Mouse (Mus musculus) embryonic facial prominence, embryonic 12.5 days (tissue): Measurements from ENCODE around the gene Capn12. TPM values are rescaled to one million over a fixed set of nuclear protein-coding genes. Genes with fewer than 3 reads are reported as not detected.
"Not testable (repeated sequence)": the region's sequence is repeated elsewhere in the genome, so short reads cannot be mapped to it uniquely, and the experiment has no call there.

Source experiments
- ATAC-seq: fragments of 200-750 bp; cut with Nextera tagmentation; 2 replicates; pipeline ENCODE4 v1.8.0; 2017; ENCODE audit not compliant: insufficient number of reproducible peaks, insufficient read depth, low FRiP score, low TSS enrichment
- H3K27ac ChIP-seq: fragments of 300-500 bp; sonication (generic); 2 replicates; pipeline ENCODE4 v1.5.1; 2016; ENCODE audit warnings: mild to moderate bottlenecking
- H3K27me3 ChIP-seq: fragments of 300-500 bp; sonication (generic); 2 replicates; pipeline ENCODE4 v1.6.1; 2016; ENCODE audit warnings: mild to moderate bottlenecking, moderate library complexity
- H3K36me3 ChIP-seq: fragments of 300-500 bp; sonication (generic); 2 replicates; pipeline ENCODE4 v1.6.1; 2016; ENCODE audit warnings: mild to moderate bottlenecking
- H3K4me1 ChIP-seq: fragments of 300-500 bp; sonication (generic); 2 replicates; pipeline ENCODE4 v1.6.1; 2016
- H3K4me2 ChIP-seq: fragments of 300-500 bp; sonication (generic); replicated peaks from 2 replicates; pipeline ENCODE4 v1.6.1; 2016; ENCODE audit warnings: mild to moderate bottlenecking, moderate library complexity
- H3K4me3 ChIP-seq: fragments of 300-500 bp; sonication (generic); 2 replicates; pipeline ENCODE4 v1.5.1; 2016; ENCODE audit warnings: mild to moderate bottlenecking
- H3K9ac ChIP-seq: fragments of 300-500 bp; sonication (generic); 2 replicates; pipeline ENCODE4 v1.6.1; 2016; ENCODE audit warnings: mild to moderate bottlenecking, moderate library complexity
- H3K9me3 ChIP-seq: fragments of 300-500 bp; sonication (generic); 2 replicates; pipeline ENCODE4 v1.6.1; 2016; ENCODE audit warnings: mild to moderate bottlenecking, moderate library complexity
- WGBS: fragments of 180-500 bp; shearing (Covaris S2); methylation state at CpG from one replicate; pipeline ENCODE4 v1.1.7; 2016; 5-methylcytosine and 5-hydroxymethylcytosine counted together
- polyA plus RNA-seq: library from polyadenylated mRNA; unstranded; fragments of >200 nt; fragmentation: Nextera tagmentation; extraction: Ambion mirVana; gene quantifications from 2 replicates; pipeline ENCODE4 v1.2.1, GENCODE M21; 2016

The Capn12 gene
- polyA plus RNA-seq, 1 experiment from 2014 or later: 0.26 TPM

- Histone ChIP-seq H3K4me1 (peaks cover 2% of the 10 kb centered on the region; the same call in 1 of the 2 replicates), H3K4me3 (no peak overlapping the region), H3K27me3 (no peaks in the 10 kb centered on the region), H3K9me3 (no peaks in the 10 kb centered on the region), H3K27ac (no peak overlapping the region), H3K36me3 (no peaks in the 10 kb centered on the region), H3K9ac (no peak overlapping the region), H3K4me2 (no peak overlapping the region)
- WGBS: 77% methylated on average over 7 of the region's 7 CpGs
- no peak for ATAC-seq
Measured at GRCm38 (mm10) chr7:28879606-28880005, 1.6 kb upstream of the Capn12 start.

GRCm38 (mm10) chr7:28880554-28880953, 668 bp upstream of the Capn12 start:
- 56% methylated on average over 10 of the region's 10 CpGs for WGBS
- Histone ChIP-seq H3K36me3 (no peaks in the 10 kb centered on the region), H3K4me1 (peaks cover 2% of the 10 kb centered on the region; the same call in 1 of the 2 replicates)

GRCm38 (mm10) chr7:28883039-28883438, 1.8 kb downstream of the Capn12 start:
- Histone ChIP-seq H3K9ac (no peak overlapping the region), H3K36me3 (no peaks in the 10 kb centered on the region), H3K4me3 (no peak overlapping the region), H3K4me2 (no peak overlapping the region), H3K4me1 (peaks cover 2% of the 10 kb centered on the region; the same call in 1 of the 2 replicates), H3K27me3 (peaks cover 10% of the 10 kb centered on the region), H3K27ac (no peak overlapping the region), H3K9me3 (no peaks in the 10 kb centered on the region)
- no peak for ATAC-seq
- 79% methylated on average over 11 of the region's 11 CpGs for WGBS

More at GRCm38 (mm10) chr7:28880554-28880953, 668 bp upstream of the Capn12 start:
- Histone ChIP-seq H3K27ac (no peak overlapping the region), H3K4me3 (no peak overlapping the region), H3K9me3 (no peaks in the 10 kb centered on the region), H3K9ac (no peak overlapping the region), H3K27me3 (no peaks in the 10 kb centered on the region), H3K4me2 (no peak overlapping the region)
- ATAC-seq: no peak

GRCm38 (mm10) chr7:28883704-28884103, 2.5 kb downstream of the Capn12 start:
- H3K9me3 ChIP-seq, H3K4me1 ChIP-seq, ATAC-seq, H3K9ac ChIP-seq, H3K4me3 ChIP-seq, H3K27ac ChIP-seq, H3K36me3 ChIP-seq, H3K4me2 ChIP-seq: not testable (repeated sequence)
- peaks cover 17% of the 10 kb centered on the region for H3K27me3 ChIP-seq
- WGBS: 89% methylated on average over 4 of the region's 4 CpGs

GRCm38 (mm10) chr7:28886486-28886885, 5.3 kb downstream of the Capn12 start:
- Histone ChIP-seq H3K27me3 (peaks cover 33% of the 10 kb centered on the region), H3K9me3 (no peaks in the 10 kb centered on the region), H3K4me3 (no peak overlapping the region), H3K4me1 (peaks cover 7% of the 10 kb centered on the region; the same call in 1 of the 2 replicates), H3K4me2 (no peak overlapping the region), H3K9ac (no peak overlapping the region), H3K36me3 (0 out of 2 replicates have a peak, but pooled peaks cover 8% of the 10 kb centered on the region), H3K27ac (no peak overlapping the region)
- 24% methylated on average over 14 of the region's 14 CpGs for WGBS
- ATAC-seq: no peak

GRCm38 (mm10) chr7:28888701-28889161, 7.5 kb downstream of the Capn12 start:
- Histone ChIP-seq H3K27ac (no peak overlapping the region), H3K4me3 (peak overlapping the region; percentile 40), H3K4me2 (peak overlapping the region; percentile 64), H3K9ac (peak overlapping the region; percentile 42), H3K4me1 (peaks cover 6% of the 10 kb centered on the region; the same call in 1 of the 2 replicates), H3K36me3 (peaks cover 27% of the 10 kb centered on the region), H3K9me3 (no peaks in the 10 kb centered on the region), H3K27me3 (peaks cover 33% of the 10 kb centered on the region)
- WGBS: 2% methylated on average over 27 of the region's 27 CpGs
- ATAC-seq: no peak

- Histone ChIP-seq H3K4me2 (no peak overlapping the region), H3K27me3 (peaks cover 28% of the 10 kb centered on the region), H3K36me3 (peaks cover 66% of the 10 kb centered on the region), H3K27ac (no peak overlapping the region), H3K4me1 (peaks cover 6% of the 10 kb centered on the region; the same call in 1 of the 2 replicates), H3K9ac (no peak overlapping the region), H3K9me3 (no peaks in the 10 kb centered on the region), H3K4me3 (no peak overlapping the region)
- no peak for ATAC-seq
- WGBS: 97% methylated on average over 17 of the region's 17 CpGs
Measured at GRCm38 (mm10) chr7:28892601-28893000, 11.4 kb downstream of the Capn12 start.

- peaks cover 78% of the 10 kb centered on the region for H3K36me3 ChIP-seq
- no peak overlapping the region for H3K27ac ChIP-seq
- H3K4me1 ChIP-seq: peaks cover 3% of the 10 kb centered on the region; the same call in 1 of the 2 replicates
- WGBS: 51% methylated on average over 7 of the region's 7 CpGs
- H3K4me2 ChIP-seq: no peak overlapping the region
- peaks cover 16% of the 10 kb centered on the region for H3K27me3 ChIP-seq
- no peak for ATAC-seq
- no peak overlapping the region for H3K9ac ChIP-seq
- H3K9me3 ChIP-seq: no peaks in the 10 kb centered on the region
- H3K4me3 ChIP-seq: no peak overlapping the region
Measured at GRCm38 (mm10) chr7:28893643-28894265, 12.5 kb downstream of the Capn12 start.

GRCm38 (mm10) chr7:28894942-28895341, 13.7 kb downstream of the Capn12 start:
- Histone ChIP-seq H3K4me3 (no peak overlapping the region), H3K27me3 (peaks cover 4% of the 10 kb centered on the region), H3K9me3 (no peaks in the 10 kb centered on the region), H3K4me1 (no peaks in the 10 kb centered on the region), H3K27ac (peak overlapping the region; percentile 18; the same call in 1 of the 2 replicates), H3K9ac (no peak overlapping the region), H3K36me3 (peaks cover 89% of the 10 kb centered on the region), H3K4me2 (no peak overlapping the region)
- WGBS: 56% methylated on average over 5 of the region's 5 CpGs
- no peak for ATAC-seq

GRCm38 (mm10) chr7:28897661-28898060, 16.4 kb downstream of the Capn12 start:
- H3K27ac ChIP-seq: no peak overlapping the region
- H3K36me3 ChIP-seq: peaks cover 96% of the 10 kb centered on the region
- H3K9ac ChIP-seq: no peak overlapping the region
- ATAC-seq: no peak
- no peaks in the 10 kb centered on the region for H3K4me1 ChIP-seq
- no peaks in the 10 kb centered on the region for H3K27me3 ChIP-seq
- no peak overlapping the region for H3K4me3 ChIP-seq
- WGBS: 96% methylated on average over 6 of the region's 6 CpGs
- no peaks in the 10 kb centered on the region for H3K9me3 ChIP-seq
- no peak overlapping the region for H3K4me2 ChIP-seq

GRCm38 (mm10) chr7:28899972-28900371, 18.8 kb downstream of the Capn12 start:
- no peak for ATAC-seq
- 85% methylated on average over 4 of the region's 4 CpGs for WGBS
- Histone ChIP-seq H3K9me3 (no peaks in the 10 kb centered on the region), H3K27me3 (no peaks in the 10 kb centered on the region), H3K27ac (no peak overlapping the region), H3K9ac (no peak overlapping the region), H3K4me1 (no peaks in the 10 kb centered on the region), H3K4me3 (no peak overlapping the region), H3K36me3 (peaks cover 99% of the 10 kb centered on the region), H3K4me2 (no peak overlapping the region)
